Mouse (Mus musculus): ENCODE measurements around the gene Utrn.

GRCm38 (mm10) chr10:12724247-12725001 is 144.7 kb downstream of the Utrn start:
- TF ChIP-seq CTCF (IDR thresholded peaks at IDR 0.05; ENCODE audit: borderline replicate concordance, insufficient read depth, low read depth, low read length): no peak
- TF ChIP-seq POLR2A (IDR thresholded peaks at IDR 0.05; ENCODE audit: borderline replicate concordance, insufficient read depth, low read length): no peak
